Mouse (Mus musculus) ES-E14 (cell line): ENCODE results near the gene Thbs1. TPM values are rescaled to one million over a fixed set of nuclear protein-coding genes. Genes with fewer than 3 reads are reported as not detected.
A peak's percentile ranks its signal among the peaks of the same experiment; 100 is the strongest.

Source experiments
- DNase-seq: peaks from one replicate; pipeline ENCODE4 v3.0.0-alpha.2; 2013; ENCODE audit warnings: low read depth, low spot score
- H3K27ac ChIP-seq: 2 replicates; pipeline ENCODE4 v1.5.1; 2012; ENCODE audit warnings: low read depth, mild to moderate bottlenecking, low read length, moderate library complexity, mixed read lengths; ENCODE audit not compliant: poor library complexity, insufficient read depth, severe bottlenecking
- H3K36me3 ChIP-seq: 2 replicates; pipeline ENCODE4 v1.6.1; 2012; ENCODE audit warnings: mild to moderate bottlenecking, low read length, moderate library complexity, mixed read lengths; ENCODE audit not compliant: control insufficient read depth, poor library complexity, insufficient read depth, severe bottlenecking
- H3K4me1 ChIP-seq, 2 experiments: fragments of 150-350 bp in 1 of 2; sonication (generic) in 1 of 2; 2 replicates each; pipeline ENCODE4 v1.6.1; 2012; ENCODE audit warnings: low read length in 2 of 2, mild to moderate bottlenecking in 1 of 2, mixed read lengths in 1 of 2; ENCODE audit not compliant: control insufficient read depth in 2 of 2, insufficient read depth in 2 of 2, poor library complexity in 1 of 2
- H3K4me3 ChIP-seq, 2 experiments: fragments of 150-350 bp in 1 of 2; sonication (generic) in 1 of 2; 2 replicates each; pipeline ENCODE4 v1.5.1; 2012; ENCODE audit warnings: low read length in 2 of 2, low read depth in 1 of 2, mild to moderate bottlenecking in 1 of 2, mixed read lengths in 1 of 2; ENCODE audit not compliant: insufficient read depth in 1 of 2, poor library complexity in 1 of 2, severe bottlenecking in 1 of 2
- H3K9ac ChIP-seq: 2 replicates; pipeline ENCODE4 v1.6.1; 2012; ENCODE audit warnings: low read depth, mild to moderate bottlenecking, low read length, mixed read lengths; ENCODE audit not compliant: poor library complexity, insufficient read depth, severe bottlenecking
- H3K9me3 ChIP-seq: fragments of 150-350 bp; sonication (generic); 2 replicates; pipeline ENCODE4 v1.6.1; 2012; ENCODE audit warnings: low read depth, mild to moderate bottlenecking, low read length; ENCODE audit not compliant: control insufficient read depth, insufficient read depth
- CHD2 ChIP-seq: IDR thresholded peaks from 2 replicates; pipeline ENCODE4 v1.6.1; 2014; ENCODE audit warnings: mild to moderate bottlenecking, low read depth, low read length, inconsistent platforms
- HCFC1 ChIP-seq: IDR thresholded peaks from 2 replicates; pipeline ENCODE4 v1.6.1; 2012; ENCODE audit warnings: low read length, inconsistent platforms, borderline replicate concordance; ENCODE audit not compliant: insufficient read depth
- MAFK ChIP-seq: IDR thresholded peaks from 2 replicates; pipeline ENCODE4 v1.6.1; 2014; ENCODE audit warnings: mild to moderate bottlenecking, low read depth, low read length, inconsistent platforms; ENCODE audit not compliant: insufficient read depth
- ZC3H11A ChIP-seq: IDR thresholded peaks from 2 replicates; pipeline ENCODE4 v1.6.1; 2012; ENCODE audit warnings: low read depth, mild to moderate bottlenecking, inconsistent platforms, low read length, borderline replicate concordance
- ZNF384 ChIP-seq: IDR thresholded peaks from 2 replicates; pipeline ENCODE4 v1.6.1; 2012; ENCODE audit warnings: low read depth, low read length, inconsistent platforms
- in situ Hi-C, 2 experiments: fragments of 600-800 bp; cut with MboI; formaldehyde crosslinking; loops; one replicate each; pipeline ENCODE4 v1.15.1; 2025; ENCODE audit warnings: low sequenced_read_pairs in 2 of 2, inconsistent platforms in 1 of 2; ENCODE audit not compliant: unreplicated experiment in 2 of 2
- total RNA-seq: library from RNA; depleted of rRNA; stranded (reverse); fragments of 300-350 nt; gene quantifications from 2 replicates; pipeline ENCODE4 v1.2.3, GENCODE M21; 2012; rRNA removed

Thbs1 gene
- total RNA-seq: 85.5 and 166 TPM in 2 replicates

DNA sequence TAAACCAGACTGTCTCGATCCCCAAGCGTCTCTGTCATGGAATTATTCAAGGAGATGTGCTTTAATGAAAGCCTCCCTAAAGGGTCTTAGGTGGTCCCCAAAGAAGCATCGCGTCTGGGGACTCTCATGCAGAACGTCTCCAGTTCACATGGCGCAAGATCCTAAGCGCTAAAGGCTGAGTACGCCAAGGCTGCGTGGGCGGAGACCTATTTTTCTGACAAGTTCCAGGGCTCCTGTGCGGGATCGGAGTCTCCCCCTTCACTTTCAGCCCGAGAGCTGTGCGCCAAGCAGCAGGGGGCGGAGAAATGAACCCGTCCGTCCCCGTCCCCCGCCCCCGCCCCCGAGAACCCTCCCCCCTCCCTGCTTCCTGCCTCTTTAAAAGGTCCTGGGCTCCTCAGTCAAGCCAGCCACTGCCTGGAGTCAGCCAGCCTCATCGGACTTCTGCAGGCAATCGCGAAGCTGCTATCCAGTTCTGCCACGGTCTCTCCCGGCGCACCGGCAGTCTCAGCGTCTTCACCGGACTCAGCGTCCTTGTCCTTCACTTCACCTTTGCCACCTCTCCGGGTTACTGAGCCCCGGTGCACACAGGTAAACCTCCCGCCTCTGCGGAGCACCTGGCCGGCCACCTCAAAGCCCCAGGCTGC, at the start of gene Thbs1:
Gene Thbs1 (plus strand): TSS at position 389 of the 644 bp plus-strand sequence.
- Histone ChIP-seq H3K27ac (no peak within 1 kb of the TSS), H3K4me3 (peak within 1 kb of the TSS; percentile 43 to 56), H3K9me3 (no peaks in the 10 kb centered on the region), H3K9ac (peak within 1 kb of the TSS; percentile 62; the same call in 1 of the 2 replicates), H3K4me1 (peaks cover 2 to 4% of the 10 kb centered on the region in 2 experiments; a peak in 2 of 4 replicates), H3K36me3 (no peaks in the 10 kb centered on the region)
- peak; percentile 54 for DNase-seq
- TF ChIP-seq MAFK (no peak), HCFC1 (no peak), ZNF384 (no peak), ZC3H11A (no peak), CHD2 (no peak)
- in situ Hi-C loops: no loop called here

DNA sequence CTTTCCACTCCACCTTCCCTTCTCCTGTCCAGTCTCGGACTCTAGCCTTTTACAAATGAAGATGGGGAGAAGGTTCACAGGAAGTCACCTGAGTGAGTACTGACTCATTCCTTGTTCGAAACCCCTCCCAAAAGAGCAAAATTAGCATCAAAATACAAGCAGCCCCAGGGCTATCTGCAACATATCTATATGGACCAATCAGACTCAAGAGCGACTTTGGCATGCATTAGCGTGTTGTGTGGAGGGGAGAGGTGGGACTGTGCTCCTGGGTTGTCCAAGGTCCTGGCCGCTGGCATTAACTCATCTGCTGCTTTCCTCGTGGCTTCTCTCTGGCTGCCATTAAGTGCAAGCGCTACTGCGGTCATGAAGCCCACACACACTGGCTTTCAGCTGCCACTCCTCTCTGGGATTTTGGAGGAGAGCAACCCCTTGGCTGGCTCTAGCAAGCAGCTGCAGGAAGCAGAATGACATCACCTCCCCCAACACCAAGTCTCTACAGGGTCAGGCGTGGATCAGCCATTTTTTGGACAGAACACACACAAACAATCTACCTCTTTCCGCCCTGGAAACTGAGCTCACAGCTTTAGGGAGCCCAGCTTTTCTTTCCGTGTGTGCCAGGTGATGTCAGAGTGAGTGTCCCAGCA, 47.4 kb upstream of the Thbs1 start:
- Histone ChIP-seq H3K4me3 (0 out of 4 replicates have a peak overlapping the region, but pooled peaks of 1 of the 2 experiments have one; percentile 26), H3K9me3 (no peaks in the 10 kb centered on the region), H3K4me1 (peaks cover 0 to 7% of the 10 kb centered on the region in 2 experiments; a peak in 2 of 4 replicates), H3K9ac (no peak overlapping the region), H3K36me3 (no peaks in the 10 kb centered on the region), H3K27ac (no peak overlapping the region)
- peak; percentile 9 for DNase-seq
- TF ChIP-seq MAFK (no peak), ZNF384 (no peak), ZC3H11A (no peak)
- in situ Hi-C loops: no loop called here

DNA sequence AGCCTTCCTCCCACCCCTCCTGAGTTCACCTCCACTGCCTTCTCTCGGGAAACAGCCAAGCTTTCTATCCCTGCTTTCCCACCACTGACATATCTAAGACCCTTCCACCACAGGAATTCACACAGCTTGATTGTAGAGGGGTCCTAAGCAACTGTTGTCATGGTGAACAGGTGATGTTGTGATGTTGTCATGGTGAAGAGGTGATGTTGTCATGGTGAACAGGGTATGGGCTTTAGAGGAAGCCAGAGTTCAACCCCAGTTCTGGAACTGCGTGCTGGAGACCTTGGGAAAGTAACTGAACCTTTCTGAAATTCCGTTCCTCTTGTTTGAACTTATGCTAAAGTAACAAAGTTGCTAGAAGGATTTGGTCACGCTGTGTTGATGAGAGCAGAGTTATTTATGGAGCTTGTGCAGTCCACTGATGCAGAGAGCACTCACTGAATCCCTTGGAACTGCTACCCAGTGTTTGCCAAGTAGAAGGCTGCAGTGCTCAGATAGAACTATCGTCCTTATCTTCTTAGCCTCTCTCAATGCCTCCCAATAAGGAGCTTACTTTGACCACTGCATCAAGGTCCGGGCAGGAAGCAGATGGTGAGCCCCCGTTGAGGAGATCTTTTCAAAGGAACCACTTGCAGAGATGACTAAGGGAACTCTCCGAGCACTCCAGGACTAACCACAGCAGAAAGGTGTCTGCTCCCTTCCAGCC, 45.5 kb upstream of the Thbs1 start:
- H3K27ac ChIP-seq: no peak overlapping the region
- no peak overlapping the region for H3K9ac ChIP-seq
- peak; percentile 6 for DNase-seq
- H3K4me1 ChIP-seq: peaks cover 0 to 7% of the 10 kb centered on the region in 2 experiments; a peak in 2 of 4 replicates
- no peaks in the 10 kb centered on the region for H3K9me3 ChIP-seq
- no peaks in the 10 kb centered on the region; the same call in 1 of the 2 replicates for H3K36me3 ChIP-seq
- H3K4me3 ChIP-seq: no peak overlapping the region
- in situ Hi-C loops: no loop called here
- no peak for TF ChIP-seq ZC3H11A
- no peak for TF ChIP-seq ZNF384
- no peak for TF ChIP-seq HCFC1
- no peak for TF ChIP-seq MAFK
- no peak for TF ChIP-seq CHD2

DNA sequence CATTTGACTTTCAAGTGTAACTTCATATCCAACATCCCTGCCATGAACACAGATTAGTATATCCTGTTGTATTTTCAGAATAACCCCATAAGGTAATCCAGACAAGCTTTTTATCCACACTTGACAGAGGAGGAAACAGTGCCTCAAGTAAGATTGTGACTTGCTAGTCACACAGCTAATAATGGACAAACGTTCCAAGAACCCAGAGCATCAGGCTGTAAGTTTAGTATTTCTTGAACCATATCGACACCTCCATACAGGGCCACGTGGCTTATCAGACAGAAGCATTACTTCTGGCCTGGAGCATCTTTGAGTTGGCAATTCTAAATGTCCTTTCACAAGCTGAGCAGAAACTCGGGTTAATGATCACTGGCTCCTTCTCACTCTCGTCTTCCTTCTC, 41.7 kb upstream of the Thbs1 start:
- Histone ChIP-seq H3K4me3 (no peak overlapping the region), H3K9me3 (no peaks in the 10 kb centered on the region), H3K9ac (no peak overlapping the region), H3K27ac (no peak overlapping the region), H3K36me3 (no peaks in the 10 kb centered on the region; the same call in 1 of the 2 replicates), H3K4me1 (no peaks in the 10 kb centered on the region)
- no peak for DNase-seq
- TF ChIP-seq ZC3H11A (no peak), ZNF384 (no peak)
- in situ Hi-C loops: no loop called here
